Mouse (Mus musculus) hindbrain, embryonic 14.5 days (tissue): Measurements from ENCODE around the gene Tpgs1. TPM values are rescaled to one million over a fixed set of nuclear protein-coding genes. Genes with fewer than 3 reads are reported as not detected.

Experiments
- ATAC-seq: fragments of 200-750 bp; cut with Nextera tagmentation; 2 replicates; pipeline ENCODE4 v1.8.0; 2017; ENCODE audit warnings: moderate number of reproducible peaks, mild to moderate bottlenecking, moderate TSS enrichment, moderate library complexity; ENCODE audit not compliant: low FRiP score
- DNase-seq: peaks from one replicate; pipeline ENCODE4 v3.0.0-alpha.2; 2015; ENCODE audit warnings: low spot score
- H3K27ac ChIP-seq: fragments of 300-500 bp; sonication (generic); 2 replicates; pipeline ENCODE4 v1.5.1; 2014; ENCODE audit warnings: mild to moderate bottlenecking, moderate library complexity
- H3K27me3 ChIP-seq: fragments of 300-500 bp; sonication (generic); 2 replicates; pipeline ENCODE4 v1.6.1; 2014; ENCODE audit warnings: mild to moderate bottlenecking, low read length, mixed read lengths; ENCODE audit not compliant: control insufficient read depth, insufficient read depth
- H3K36me3 ChIP-seq: fragments of 300-500 bp; sonication (generic); replicated peaks from 2 replicates; pipeline ENCODE4 v1.6.1; 2014; ENCODE audit not compliant: control insufficient read depth, insufficient read depth
- H3K4me1 ChIP-seq: fragments of 300-500 bp; sonication (generic); replicated peaks from 2 replicates; pipeline ENCODE4 v1.6.1; 2014; ENCODE audit warnings: antibody characterized with exemption, low read length, mixed read lengths; ENCODE audit not compliant: control insufficient read depth, insufficient read depth
- H3K4me2 ChIP-seq: fragments of 300-500 bp; sonication (generic); replicated peaks from 2 replicates; pipeline ENCODE4 v1.6.1; 2014; ENCODE audit warnings: mild to moderate bottlenecking, moderate library complexity
- H3K4me3 ChIP-seq: fragments of 300-500 bp; sonication (generic); replicated peaks from 2 replicates; pipeline ENCODE4 v1.5.1; 2014; ENCODE audit warnings: mild to moderate bottlenecking, low read length
- H3K9ac ChIP-seq: fragments of 300-500 bp; sonication (generic); 2 replicates; pipeline ENCODE4 v1.6.1; 2014
- H3K9me3 ChIP-seq: fragments of 300-500 bp; sonication (generic); 2 replicates; pipeline ENCODE4 v1.6.1; 2016; ENCODE audit warnings: low read length; ENCODE audit not compliant: control insufficient read depth
- WGBS: fragments of 180-500 bp; shearing (Covaris S2); extraction: QIAGEN DNeasy Blood & Tissue Kit; methylation state at CpG from one replicate; pipeline ENCODE4 v1.1.7; 2014; 5-methylcytosine and 5-hydroxymethylcytosine counted together
- polyA plus RNA-seq: library from polyadenylated mRNA; unstranded; fragments of >200 nt; fragmentation: Nextera tagmentation; extraction: Ambion mirVana; gene quantifications from 2 replicates; pipeline ENCODE4 v1.2.1, GENCODE M21; 2014

The Tpgs1 gene
- polyA plus RNA-seq = 107 and 108 TPM in 2 replicates

GRCm38 (mm10) chr10:79668771-79669575, at the start of gene Tpgs1:
Tpgs1 (plus strand) TSS chr10:79669369.
- ATAC-seq (peak; percentile 82), DNase-seq (peak; percentile 91)
- Histone ChIP-seq H3K9me3 (no peaks in the 10 kb centered on the region), H3K4me2 (peak within 1 kb of the TSS; percentile 93), H3K27me3 (no peaks in the 10 kb centered on the region), H3K36me3 (no peaks in the 10 kb centered on the region), H3K4me3 (peak within 1 kb of the TSS; percentile 100), H3K9ac (peak within 1 kb of the TSS; percentile 98), H3K27ac (peak within 1 kb of the TSS; percentile 99), H3K4me1 (peaks cover 18% of the 10 kb centered on the region)
- under 1% methylated on average over 44 of the region's 45 CpGs for WGBS

GRCm38 (mm10) chr10:79623950-79624349, 45.2 kb upstream of the Tpgs1 start:
- no peaks in the 10 kb centered on the region for H3K9me3 ChIP-seq
- WGBS = 48% methylated on average over 12 of the region's 12 CpGs
- no peak overlapping the region for H3K4me2 ChIP-seq
- ATAC-seq (no peak), DNase-seq (no peak)
- H3K36me3 ChIP-seq = peaks cover 6% of the 10 kb centered on the region
- no peaks in the 10 kb centered on the region for H3K27me3 ChIP-seq
- no peak overlapping the region for H3K9ac ChIP-seq
- no peaks in the 10 kb centered on the region for H3K4me1 ChIP-seq
- H3K27ac ChIP-seq = no peak overlapping the region
- H3K4me3 ChIP-seq = no peak overlapping the region

- Histone ChIP-seq H3K9me3 (no peaks in the 10 kb centered on the region), H3K4me3 (no peak overlapping the region), H3K9ac (no peak overlapping the region), H3K4me2 (no peak overlapping the region), H3K27me3 (no peaks in the 10 kb centered on the region), H3K36me3 (no peaks in the 10 kb centered on the region; the same call in none of the 2 replicates), H3K4me1 (no peaks in the 10 kb centered on the region), H3K27ac (no peak overlapping the region)
- ATAC-seq (no peak), DNase-seq (no peak)
- WGBS = 74% methylated on average over 9 of the region's 9 CpGs
These were observed 43.8 kb upstream of the Tpgs1 start for GRCm38 (mm10) chr10:79625398-79625797.

GRCm38 (mm10) chr10:79626156-79626555, 43.0 kb upstream of the Tpgs1 start:
- ATAC-seq = no peak; the same call in 1 of the 2 replicates
- Histone ChIP-seq H3K4me2 (no peak overlapping the region), H3K36me3 (no peaks in the 10 kb centered on the region; the same call in 1 of the 2 replicates), H3K27me3 (no peaks in the 10 kb centered on the region), H3K27ac (no peak overlapping the region), H3K4me3 (no peak overlapping the region), H3K9ac (no peak overlapping the region), H3K4me1 (no peaks in the 10 kb centered on the region), H3K9me3 (no peaks in the 10 kb centered on the region)
- no peak for DNase-seq
- 80% methylated on average over 10 of the region's 10 CpGs for WGBS

GRCm38 (mm10) chr10:79628377-79628776, 40.8 kb upstream of the Tpgs1 start:
- no peak overlapping the region for H3K4me2 ChIP-seq
- H3K4me3 ChIP-seq = no peak overlapping the region
- no peaks in the 10 kb centered on the region for H3K9me3 ChIP-seq
- WGBS = 88% methylated on average over 5 of the region's 5 CpGs
- no peak for DNase-seq
- H3K9ac ChIP-seq = no peak overlapping the region
- H3K27me3 ChIP-seq = no peaks in the 10 kb centered on the region
- no peaks in the 10 kb centered on the region for H3K4me1 ChIP-seq
- H3K36me3 ChIP-seq = no peaks in the 10 kb centered on the region
- no peak for ATAC-seq
- no peak overlapping the region for H3K27ac ChIP-seq

GRCm38 (mm10) chr10:79631432-79631831, 37.7 kb upstream of the Tpgs1 start:
- H3K27ac ChIP-seq = no peak overlapping the region
- H3K36me3 ChIP-seq = no peaks in the 10 kb centered on the region
- ATAC-seq (peak; percentile 22; the same call in 1 of the 2 replicates), DNase-seq (peak; percentile 63)
- H3K4me3 ChIP-seq = no peak overlapping the region
- H3K4me1 ChIP-seq = no peaks in the 10 kb centered on the region; the same call in 1 of the 2 replicates
- no peaks in the 10 kb centered on the region for H3K27me3 ChIP-seq
- 77% methylated on average over 4 of the region's 4 CpGs for WGBS
- H3K9me3 ChIP-seq = no peaks in the 10 kb centered on the region
- no peak overlapping the region for H3K9ac ChIP-seq
- no peak overlapping the region for H3K4me2 ChIP-seq

- DNase-seq = no peak
- no peaks in the 10 kb centered on the region for H3K36me3 ChIP-seq
- H3K4me3 ChIP-seq = no peak overlapping the region
- WGBS = 90% methylated on average over 17 of the region's 17 CpGs
- no peak overlapping the region for H3K27ac ChIP-seq
- no peak overlapping the region for H3K4me2 ChIP-seq
- no peak for ATAC-seq
- no peaks in the 10 kb centered on the region for H3K27me3 ChIP-seq
- H3K9ac ChIP-seq = no peak overlapping the region
- H3K4me1 ChIP-seq = peaks cover 4% of the 10 kb centered on the region
- H3K9me3 ChIP-seq = no peaks in the 10 kb centered on the region
These were observed 36.0 kb upstream of the Tpgs1 start for GRCm38 (mm10) chr10:79633006-79633777.

- peak overlapping the region; percentile 97 for H3K9ac ChIP-seq
- H3K4me3 ChIP-seq = peak overlapping the region; percentile 88
- H3K4me1 ChIP-seq = peaks cover 10% of the 10 kb centered on the region
- peak overlapping the region; percentile 85 for H3K4me2 ChIP-seq
- peak overlapping the region; percentile 95 for H3K27ac ChIP-seq
- peak; percentile 4; the same call in 1 of the 2 replicates for ATAC-seq
- H3K36me3 ChIP-seq = no peaks in the 10 kb centered on the region
- 69% methylated on average over 8 of the region's 8 CpGs for WGBS
- DNase-seq = no peak
- H3K27me3 ChIP-seq = no peaks in the 10 kb centered on the region
- no peaks in the 10 kb centered on the region for H3K9me3 ChIP-seq
These were observed 32.9 kb upstream of the Tpgs1 start for GRCm38 (mm10) chr10:79636287-79636686.
